8 mouse cellular contexts compared by ENCODE assay signal in the genomic region with DNA sequence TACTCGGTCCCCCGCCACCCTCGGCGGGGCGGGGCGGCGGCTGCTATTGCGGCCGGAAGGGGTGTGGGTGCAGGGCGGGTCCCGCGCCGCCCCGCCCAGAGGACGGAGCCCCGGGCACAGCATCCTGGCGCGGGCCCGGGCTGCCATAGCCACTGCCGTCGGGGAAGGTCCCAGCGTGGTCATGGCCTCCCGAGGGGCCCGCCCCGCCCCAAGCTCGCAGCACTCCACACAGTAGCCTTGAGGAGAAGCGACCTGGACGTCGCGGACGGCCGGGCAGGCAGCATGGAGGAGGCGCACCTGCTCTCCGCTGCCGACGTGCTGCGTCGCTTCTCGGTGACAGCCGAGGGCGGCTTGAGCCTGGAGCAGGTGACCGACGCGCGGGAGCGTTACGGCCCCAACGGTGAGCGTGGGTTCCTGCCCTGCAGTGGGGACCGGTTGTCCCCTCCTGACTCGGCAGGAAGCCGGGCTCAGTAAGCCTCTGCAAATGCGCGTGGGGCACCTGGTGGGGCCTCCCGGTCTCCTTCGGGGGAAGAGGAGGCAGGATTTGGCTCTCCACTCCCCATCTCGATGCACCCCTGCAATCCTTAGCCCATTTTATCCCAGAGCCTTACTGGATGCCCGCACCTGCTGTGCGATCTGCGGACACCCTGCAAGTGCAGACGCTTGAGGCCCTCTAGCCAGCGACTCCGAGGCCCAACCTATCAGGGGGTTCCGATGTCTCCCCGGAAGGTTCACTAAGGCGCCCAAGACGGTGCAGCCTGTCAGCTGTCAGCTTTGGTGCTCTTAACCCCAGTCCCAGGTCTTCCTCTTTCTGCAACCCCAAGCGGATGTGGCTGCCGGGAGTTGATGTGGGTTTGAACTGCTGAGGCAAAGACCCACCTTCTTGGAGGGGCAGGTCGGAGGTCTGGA. TPM values are rescaled to one million over a fixed set of nuclear protein-coding genes. Genes with fewer than 3 reads are reported as not detected.
DNase-seq lines count a peak whose midpoint lies in the region; ATAC-seq and TF ChIP-seq lines count a peak whose summit lies in the region.

A gene (plus strand): TSS at position 98 of the 909 bp plus-strand sequence.

- no peaks in the 10 kb centered on the region for H3K27me3 ChIP-seq in ES-Bruce4 (ENCODE audit: control insufficient read depth, insufficient read depth, low read length, poor library complexity, severe bottlenecking)
- H3K27me3 ChIP-seq in heart, embryonic 11.5 days (ENCODE audit: control insufficient read depth, insufficient read depth, low read length), result peaks cover 33% of the 10 kb centered on the region
- H3K27me3 ChIP-seq in splenic B cell, adult 2 months (ENCODE audit: control insufficient read depth, insufficient read depth, low read length, poor library complexity, severe bottlenecking), result no peaks in the 10 kb centered on the region

- WGBS in heart, embryonic 11.5 days (ENCODE audit: insufficient replicate concordance), result 2% methylated on average over 64 of the region's 70 CpGs

- no peaks in the 10 kb centered on the region for H3K36me3 ChIP-seq in ES-Bruce4 (ENCODE audit: control insufficient read depth, insufficient read depth, low read length, poor library complexity, severe bottlenecking)
- no peaks in the 10 kb centered on the region for H3K36me3 ChIP-seq in heart, embryonic 11.5 days (ENCODE audit: control insufficient read depth, insufficient read depth, low read length)
- peaks cover 2% of the 10 kb centered on the region; the same call in 1 of the 2 replicates for H3K36me3 ChIP-seq in splenic B cell, adult 2 months (ENCODE audit: control insufficient read depth, insufficient read depth, low read length, poor library complexity, severe bottlenecking)

- H3K9ac ChIP-seq in ES-Bruce4 (ENCODE audit: low read depth, poor library complexity, severe bottlenecking), result peak within 1 kb of the TSS; percentile 7
- peak within 1 kb of the TSS; percentile 61; the same call in 1 of the 2 replicates for H3K9ac ChIP-seq in heart, embryonic 11.5 days (ENCODE audit: low read depth, low read length)

- no peaks in the 10 kb centered on the region for H3K9me3 ChIP-seq in ES-Bruce4 (replicated peaks; ENCODE audit: control insufficient read depth, insufficient read depth, low read length, poor library complexity, severe bottlenecking)
- H3K9me3 ChIP-seq in heart, embryonic 11.5 days (replicated peaks; ENCODE audit: control insufficient read depth, low read length), result no peaks in the 10 kb centered on the region

- intact Hi-C loops in left cerebral cortex, postnatal 4 days (cut with DNase I), result no loop called here

- peak; percentile 71 for DNase-seq in c-Kit-positive CD71-negative TER-119-negative erythroid progenitor cells, embryonic 14.5 days (ENCODE audit: low read depth)
- DNase-seq in kidney, postnatal 25 days, result peak; percentile 16 to 59
- peak; percentile 87 for DNase-seq in splenic B cell, adult 2 months (ENCODE audit: low read depth, low spot score)
- no peak for DNase-seq in right cerebral cortex, postnatal 14 days
- DNase-seq in left cerebral cortex, postnatal 4 days, result no peak

- no peak within 1 kb of the TSS for H3K27ac ChIP-seq in ES-Bruce4 (ENCODE audit: insufficient read depth, low read length)
- no peak within 1 kb of the TSS for H3K27ac ChIP-seq in heart, embryonic 11.5 days (ENCODE audit: low read depth, low read length)

- peak within 1 kb of the TSS; percentile 63 for H3K4me3 ChIP-seq in ES-Bruce4 (ENCODE audit: low read depth, low read length)
- H3K4me3 ChIP-seq in heart, embryonic 11.5 days (ENCODE audit: low read depth, low read length), result peak within 1 kb of the TSS; percentile 45

- peaks cover 2% of the 10 kb centered on the region for H3K4me1 ChIP-seq in ES-Bruce4 (ENCODE audit: control insufficient read depth, insufficient read depth, low read length)
- peaks cover 19% of the 10 kb centered on the region for H3K4me1 ChIP-seq in heart, embryonic 11.5 days (ENCODE audit: control insufficient read depth, insufficient read depth, low read length)

- peak within 1 kb of the TSS; percentile 75 for H3K4me2 ChIP-seq in heart, embryonic 11.5 days

- TF ChIP-seq EP300 in ES-Bruce4 (IDR thresholded peaks at IDR 0.05; ENCODE audit: insufficient read depth, low read depth, low read length), result no peak

- TF ChIP-seq POLR2A in ES-Bruce4 (IDR thresholded peaks at IDR 0.05; ENCODE audit: insufficient read depth, low read length), result no peak

- TF ChIP-seq CTCF in ES-Bruce4 (IDR thresholded peaks at IDR 0.05; ENCODE audit: low read depth, low read length), result no peak

- no peak for ATAC-seq in heart, embryonic 11.5 days (replicated peaks; ENCODE audit: insufficient number of reproducible peaks, low FRiP score, low TSS enrichment)
- ATAC-seq in megakaryocyte progenitor cell, adult 5-6 weeks (replicated peaks; ENCODE audit: poor library complexity), result peak; percentile 65

RNA-seq across cellular contexts. Expression of the gene that starts here (rescaled TPM):
- polyA plus RNA-seq in ES-Bruce4 (2011; ENCODE audit: insufficient read depth, insufficient read length, low read depth, missing spikeins), result 3.6 and 3.7 TPM in 2 replicates
- 2.1 and 2.9 TPM in 2 replicates for polyA plus RNA-seq in heart, embryonic 11.5 days (2014; fragmentation: Nextera tagmentation; extraction: Ambion mirVana)
- 52.1 and 63.7 TPM in 2 replicates for total RNA-seq in megakaryocyte progenitor cell, adult 5-6 weeks (2015)
- 74.9 and 82.5 TPM in 2 replicates for total RNA-seq in megakaryocyte progenitor cell, adult 5-6 weeks (2017)
- total RNA-seq in left cerebral cortex, postnatal 4 days (2021), result 1 to 10 TPM; 2.3 to 2.5 TPM

Comparison
In these comparisons a context has a peak if more than half of its experiments do, and no peak if none do; other contexts are left out.
1. RNA of the gene that starts here (total RNA-seq): 52.1 to 82.5 TPM in megakaryocyte progenitor cell, adult 5-6 weeks; 2.3 to 2.5 TPM in left cerebral cortex, postnatal 4 days; every median in the first group is over 10 times any median in the second.
2. DNase-seq: peak in c-Kit-positive CD71-negative TER-119-negative erythroid progenitor cells, embryonic 14.5 days (single experiment), kidney, postnatal 25 days (2 of 2) and splenic B cell, adult 2 months (single experiment); none in right cerebral cortex, postnatal 14 days (single experiment) and left cerebral cortex, postnatal 4 days (single experiment).